Mouse (Mus musculus): ENCODE measurements around the gene Hamp.
"Not testable (repeated sequence)": the region's sequence is repeated elsewhere in the genome, so short reads cannot be mapped to it uniquely, and the experiment has no call there.

DNA sequence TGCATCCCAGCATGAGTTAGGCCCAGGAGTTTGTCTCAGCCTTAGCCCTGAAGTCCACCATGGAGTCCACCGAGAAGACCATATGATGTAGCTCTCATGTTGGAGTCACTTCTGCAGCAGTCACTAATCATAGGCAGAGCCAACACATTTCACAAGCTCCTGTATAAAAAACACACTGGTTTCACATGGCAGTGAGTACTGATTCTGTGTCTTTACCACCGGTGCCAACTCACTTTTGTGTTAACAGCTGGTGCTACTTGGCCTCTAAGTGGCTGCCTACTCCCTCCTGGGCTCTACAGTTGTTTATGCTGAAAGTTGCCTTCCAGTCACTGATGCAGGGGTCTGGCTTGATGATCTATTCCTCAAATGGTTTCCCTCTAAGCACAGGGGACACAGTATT is 19.3 kb downstream of the Hamp start, which contains the start of gene Hamp2:
- TF ChIP-seq POLR2A (IDR thresholded peaks at IDR 0.05; ENCODE audit: borderline replicate concordance, low read depth, low read length); CTCF (IDR thresholded peaks at IDR 0.05; ENCODE audit: low read depth, low read length): not testable (repeated sequence)
